Mouse (Mus musculus) heart, adult 2 months (tissue): ENCODE measurements around the gene Vmn1r41. TPM values are rescaled to one million over a fixed set of nuclear protein-coding genes. Genes with fewer than 3 reads are reported as not detected.

Experiments used
- DNase-seq, 2 experiments: peaks; one replicate each; pipeline ENCODE4 v3.0.0; 2021
- H3K27ac ChIP-seq: fragments of 200-600 bp; 2 replicates; pipeline ENCODE4 v1.8.1; 2022
- H3K27me3 ChIP-seq: fragments of 200-500 bp; 2 replicates; pipeline ENCODE4 v1.6.1; 2012; ENCODE audit warnings: mild to moderate bottlenecking, low read length, inconsistent platforms, mixed read lengths; ENCODE audit not compliant: control insufficient read depth, insufficient read depth
- H3K36me3 ChIP-seq: fragments of 200-500 bp; 2 replicates; pipeline ENCODE4 v1.6.1; 2012; ENCODE audit warnings: low read length, inconsistent platforms; ENCODE audit not compliant: control insufficient read depth, insufficient read depth
- H3K4me1 ChIP-seq: fragments of 200-500 bp; 2 replicates; pipeline ENCODE4 v1.6.1; 2011; ENCODE audit warnings: low read length; ENCODE audit not compliant: control insufficient read depth, insufficient read depth
- H3K4me3 ChIP-seq: fragments of 200-600 bp; 2 replicates; pipeline ENCODE4 v1.8.1; 2022
- H3K79me2 ChIP-seq: fragments of 200-500 bp; replicated peaks from 2 replicates; pipeline ENCODE4 v1.6.1; 2012; ENCODE audit warnings: mild to moderate bottlenecking, inconsistent platforms, low read length, moderate library complexity, mixed read lengths; ENCODE audit not compliant: control insufficient read depth, insufficient read depth
- H3K9ac ChIP-seq: fragments of 200-500 bp; 2 replicates; pipeline ENCODE4 v1.6.1; 2012; ENCODE audit warnings: low read depth, mild to moderate bottlenecking, control low read depth, inconsistent platforms, low read length, mixed read lengths
- CTCF ChIP-seq: fragments of 200-600 bp; IDR thresholded peaks from 2 replicates; pipeline ENCODE4 v1.8.1; 2022; ENCODE audit warnings: antibody characterized with exemption, mild to moderate bottlenecking, moderate library complexity
- EP300 ChIP-seq: fragments of 200-500 bp; IDR thresholded peaks from 2 replicates; pipeline ENCODE4 v1.6.1; 2011; ENCODE audit warnings: low read depth, low read length, control low read depth; ENCODE audit not compliant: insufficient read depth
- POLR2A ChIP-seq: fragments of 200-500 bp; IDR thresholded peaks from 2 replicates; pipeline ENCODE4 v1.6.1; 2011; ENCODE audit warnings: mild to moderate bottlenecking, low read depth, low read length, control low read depth; ENCODE audit not compliant: insufficient read depth
- WGBS: fragments of 180-500 bp; shearing (Covaris S2); methylation state at CpG from one replicate; pipeline ENCODE4 v1.1.7; 2018; 5-methylcytosine and 5-hydroxymethylcytosine counted together
- intact Hi-C: fragments of 180-260 bp; cut with DNase I; formaldehyde crosslinking; loops from one replicate; pipeline ENCODE4 v1.15.1; 2025
- long read RNA-seq: library from polyadenylated mRNA; stranded (forward); transcript quantifications from one replicate; pipeline ENCODE4 v2.0.0, GENCODE M21; 2021
- polyA plus RNA-seq: library from polyadenylated mRNA; depleted of rRNA; stranded (reverse); fragments of >200 nt; gene quantifications from 2 replicates; pipeline ENCODE4 v1.2.3, GENCODE M21; 2012; rRNA removed
- total RNA-seq, 2 experiments: library from RNA; stranded (reverse); gene quantifications; 2 replicates each; pipeline ENCODE4 v1.2.3; 2021

Vmn1r41 gene
- total RNA-seq, result not detected
- not detected in 2 replicates for polyA plus RNA-seq
- long read RNA-seq, result 0 reads

GRCm38 (mm10) chr6:89740466-89740865 is at the start of gene Vmn1r41:
TSS of gene Vmn1r41 (plus strand) at chr6:89740766.
- H3K36me3 ChIP-seq, result no peaks in the 10 kb centered on the region
- H3K79me2 ChIP-seq, result no peaks in the 10 kb centered on the region
- no peak within 1 kb of the TSS for H3K4me3 ChIP-seq
- H3K4me1 ChIP-seq, result no peaks in the 10 kb centered on the region
- intact Hi-C loops, result no loop called here
- TF ChIP-seq POLR2A (no peak), EP300 (no peak), CTCF (no peak)
- H3K27ac ChIP-seq, result no peak within 1 kb of the TSS
- H3K9ac ChIP-seq, result no peak within 1 kb of the TSS
- H3K27me3 ChIP-seq, result no peaks in the 10 kb centered on the region
- DNase-seq, result no peak

GRCm38 (mm10) chr6:89706624-89707023 is 33.9 kb upstream of the Vmn1r41 start:
- 54% methylated on average over 2 of the region's 2 CpGs for WGBS
- intact Hi-C loops, result no loop called here
- no peak overlapping the region for H3K27ac ChIP-seq

GRCm38 (mm10) chr6:89707240-89707639 is 33.3 kb upstream of the Vmn1r41 start, which contains the start of gene Vmn1r40:
TSS of gene Vmn1r40 (plus strand) at chr6:89707540.
- no peak within 1 kb of the TSS for H3K9ac ChIP-seq
- H3K27ac ChIP-seq, result no peak within 1 kb of the TSS
- no peak within 1 kb of the TSS for H3K4me3 ChIP-seq
- H3K79me2 ChIP-seq, result no peaks in the 10 kb centered on the region
- intact Hi-C loops, result no loop called here
- 66% methylated on average over 4 of the region's 4 CpGs for WGBS
- H3K36me3 ChIP-seq, result no peaks in the 10 kb centered on the region
- no peak for TF ChIP-seq POLR2A
- no peak for TF ChIP-seq CTCF
- TF ChIP-seq EP300, result no peak
- H3K27me3 ChIP-seq, result no peaks in the 10 kb centered on the region
- H3K4me1 ChIP-seq, result no peaks in the 10 kb centered on the region
- no peak for DNase-seq

More at GRCm38 (mm10) chr6:89706624-89707023, 33.9 kb upstream of the Vmn1r41 start:
- TF ChIP-seq CTCF (no peak), POLR2A (no peak), EP300 (no peak)
- Histone ChIP-seq H3K9ac (no peak overlapping the region), H3K79me2 (no peaks in the 10 kb centered on the region), H3K4me1 (no peaks in the 10 kb centered on the region), H3K36me3 (no peaks in the 10 kb centered on the region), H3K4me3 (no peak overlapping the region), H3K27me3 (no peaks in the 10 kb centered on the region)
- DNase-seq, result no peak

GRCm38 (mm10) chr6:89718051-89718450 is 22.5 kb upstream of the Vmn1r41 start:
- Histone ChIP-seq H3K9ac (no peak overlapping the region), H3K4me3 (no peak overlapping the region), H3K79me2 (no peaks in the 10 kb centered on the region), H3K36me3 (no peaks in the 10 kb centered on the region), H3K27me3 (no peaks in the 10 kb centered on the region), H3K27ac (no peak overlapping the region), H3K4me1 (no peaks in the 10 kb centered on the region)
- TF ChIP-seq EP300, result no peak
- no peak for TF ChIP-seq CTCF
- TF ChIP-seq POLR2A, result no peak
- no peak for DNase-seq
- intact Hi-C loops, result no loop called here

- Histone ChIP-seq H3K4me1 (no peaks in the 10 kb centered on the region), H3K4me3 (no peak overlapping the region), H3K36me3 (no peaks in the 10 kb centered on the region), H3K27me3 (no peaks in the 10 kb centered on the region), H3K79me2 (no peaks in the 10 kb centered on the region), H3K27ac (no peak overlapping the region), H3K9ac (no peak overlapping the region)
- TF ChIP-seq POLR2A (no peak), CTCF (no peak), EP300 (no peak)
- intact Hi-C loops, result no loop called here
- no peak for DNase-seq
Observed at GRCm38 (mm10) chr6:89742811-89743210, 2.2 kb downstream of the Vmn1r41 start.

GRCm38 (mm10) chr6:89790231-89790630 is 49.7 kb downstream of the Vmn1r41 start:
- Histone ChIP-seq H3K4me3 (no peak overlapping the region), H3K36me3 (no peaks in the 10 kb centered on the region), H3K27ac (no peak overlapping the region), H3K4me1 (no peaks in the 10 kb centered on the region), H3K27me3 (no peaks in the 10 kb centered on the region), H3K79me2 (no peaks in the 10 kb centered on the region), H3K9ac (no peak overlapping the region)
- intact Hi-C loops, result no loop called here
- no peak for DNase-seq
- no peak for TF ChIP-seq CTCF
- TF ChIP-seq POLR2A, result no peak
- TF ChIP-seq EP300, result no peak

Other genes with a start within 250 kb of the Vmn1r41 start
- gene Chchd6, start 145.1 kb upstream of the Vmn1r41 start, total RNA-seq, result 10 to 100 TPM in 1 of 2 experiments, 1 to 10 TPM in 1; 9.3 to 11.4 TPM
- 25.1 and 28.8 TPM in 2 replicates for gene Chchd6, start 145.1 kb upstream of the Vmn1r41 start, polyA plus RNA-seq
- 10 to 100 TPM; 13.5 to 15.3 TPM for gene Txnrd3, start 96.8 kb upstream of the Vmn1r41 start, total RNA-seq
- 10.5 and 10.7 TPM in 2 replicates for gene Txnrd3, start 96.8 kb upstream of the Vmn1r41 start, polyA plus RNA-seq
- gene Vmn1r40, start 33.2 kb upstream of the Vmn1r41 start, total RNA-seq, result not detected
- not detected in 2 replicates for gene Vmn1r40, start 33.2 kb upstream of the Vmn1r41 start, polyA plus RNA-seq
- gene Vmn1r42, start 135.6 kb downstream of the Vmn1r41 start, total RNA-seq, result under 1 TPM; 0.11 to 0.16 TPM
- gene Vmn1r42, start 135.6 kb downstream of the Vmn1r41 start, polyA plus RNA-seq, result not detected in 2 replicates
- under 1 TPM in 1 of 2 experiments, not detected in 1; 0.02 TPM for gene Vmn1r43, start 135.6 kb downstream of the Vmn1r41 start, total RNA-seq
- 0.02 TPM in 1 of 2 replicates, not detected in the other for gene Vmn1r43, start 135.6 kb downstream of the Vmn1r41 start, polyA plus RNA-seq
- not detected for gene Vmn1r44, start 142.9 kb downstream of the Vmn1r41 start, total RNA-seq
- not detected in 2 replicates for gene Vmn1r44, start 142.9 kb downstream of the Vmn1r41 start, polyA plus RNA-seq
- gene Vmn1r45, start 199.8 kb downstream of the Vmn1r41 start, total RNA-seq, result not detected
- gene Vmn1r45, start 199.8 kb downstream of the Vmn1r41 start, polyA plus RNA-seq, result not detected in 2 replicates
- gene Vmn1r46, start 228.5 kb downstream of the Vmn1r41 start, total RNA-seq, result not detected
- gene Vmn1r46, start 228.5 kb downstream of the Vmn1r41 start, polyA plus RNA-seq, result not detected in 2 replicates